ENCODE assay signal across 8 mouse cellular contexts in the genomic region with DNA sequence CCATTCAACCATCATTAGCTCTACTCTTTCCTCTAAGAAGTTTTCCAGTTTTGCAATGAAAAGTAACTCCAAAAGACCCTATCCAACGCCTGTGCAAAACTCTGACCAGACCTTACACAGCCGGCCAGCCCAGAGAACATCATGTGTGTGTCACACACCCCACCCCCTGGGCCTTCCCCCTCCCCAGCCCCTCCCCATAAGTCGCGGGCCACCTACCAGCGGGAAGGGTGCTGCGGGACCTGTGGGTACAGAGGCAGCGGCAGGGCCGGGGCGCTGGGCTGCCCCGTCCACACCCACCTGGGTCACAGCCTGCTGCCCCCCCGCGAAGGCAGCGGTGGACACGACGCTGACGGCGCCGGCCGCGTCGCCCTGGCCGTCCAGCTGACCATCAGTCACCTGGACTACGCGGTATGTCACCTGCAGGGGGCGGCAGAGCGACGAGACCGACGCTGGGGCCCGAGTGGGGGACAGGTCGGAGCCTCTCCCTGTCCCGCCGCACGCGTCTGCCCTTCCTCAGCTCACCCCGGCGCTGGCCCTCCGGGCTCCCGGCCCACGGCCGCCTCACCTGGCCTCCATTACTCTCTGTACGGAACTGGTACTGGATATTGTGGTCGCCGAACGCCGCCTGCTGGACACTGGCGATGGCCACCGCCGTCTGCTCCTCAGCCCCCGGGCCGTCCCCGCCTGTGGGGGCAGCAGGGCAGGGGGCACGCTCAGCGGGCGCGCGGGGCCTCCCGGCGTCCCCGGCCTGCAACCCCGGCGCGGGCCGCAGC. TPM values are rescaled to one million over a fixed set of nuclear protein-coding genes. Genes with fewer than 3 reads are reported as not detected.
DNase-seq lines count a peak whose midpoint lies in the region; ATAC-seq and TF ChIP-seq lines count a peak whose summit lies in the region.

No protein-coding gene starts in this region.

- no peaks in the 10 kb centered on the region for H3K27me3 ChIP-seq in hindbrain, embryonic 11.5 days (ENCODE audit: control insufficient read depth, insufficient read depth, low read length)
- no peaks in the 10 kb centered on the region for H3K27me3 ChIP-seq in lung, postnatal 0 days (replicated peaks; ENCODE audit: insufficient read depth, low read length)

- TF ChIP-seq EP300 in lung, postnatal 0 days (IDR thresholded peaks at IDR 0.05): no peak

- peak; percentile 88 for DNase-seq in Muller cell, postnatal 12 days (ENCODE audit: inconsistent ontology term)
- DNase-seq in cerebellum, postnatal 10 days: peak; percentile 95 to 97
- DNase-seq in frontal cortex, postnatal 10 days (ENCODE audit: low spot score in 2 of 2): peak; percentile 78 to 82
- peak; percentile 94 for DNase-seq in hindbrain, embryonic 11.5 days (ENCODE audit: low spot score)
- DNase-seq in layer of hippocampus, postnatal 10 days (ENCODE audit: low spot score in 2 of 2): peak; percentile 81 to 84
- DNase-seq in lung, postnatal 0 days (ENCODE audit: low spot score): peak; percentile 93
- DNase-seq in ovary, postnatal 14 days (ENCODE audit: low spot score): peak; percentile 91
- DNase-seq in thymus, postnatal 10 days (ENCODE audit: low spot score in 2 of 2): peak; percentile 72 to 82

- peak overlapping the region; percentile 98 for H3K4me3 ChIP-seq in hindbrain, embryonic 11.5 days (ENCODE audit: low read depth, low read length)
- peak overlapping the region; percentile 96 for H3K4me3 ChIP-seq in lung, postnatal 0 days (ENCODE audit: low read depth, low read length)

- WGBS in hindbrain, embryonic 11.5 days: under 1% methylated on average over 62 of the region's 64 CpGs
- WGBS in lung, postnatal 0 days: 4% methylated on average over 17 of the region's 64 CpGs

- no peaks in the 10 kb centered on the region for H3K9me3 ChIP-seq in hindbrain, embryonic 11.5 days (ENCODE audit: control insufficient read depth, low read length)
- no peaks in the 10 kb centered on the region for H3K9me3 ChIP-seq in lung, postnatal 0 days (ENCODE audit: low read length)

- H3K9ac ChIP-seq in hindbrain, embryonic 11.5 days (ENCODE audit: low read depth, low read length): peak overlapping the region; percentile 99
- H3K9ac ChIP-seq in lung, postnatal 0 days (replicated peaks; ENCODE audit: low read depth): peak overlapping the region; percentile 98

- H3K4me2 ChIP-seq in hindbrain, embryonic 11.5 days (replicated peaks; ENCODE audit: low read depth, low read length): peak overlapping the region; percentile 85
- peak overlapping the region; percentile 78 for H3K4me2 ChIP-seq in lung, postnatal 0 days (replicated peaks; ENCODE audit: low read depth, low read length)

- peak; percentile 84 for ATAC-seq in hindbrain, embryonic 11.5 days (ENCODE audit: low FRiP score)
- peak; percentile 76 for ATAC-seq in lung, postnatal 0 days

- no peaks in the 10 kb centered on the region; the same call in 1 of the 2 replicates for H3K4me1 ChIP-seq in hindbrain, embryonic 11.5 days (replicated peaks; ENCODE audit: control insufficient read depth, insufficient read depth, low read length)
- H3K4me1 ChIP-seq in lung, postnatal 0 days (ENCODE audit: insufficient read depth, low read depth, low read length): peaks cover 17% of the 10 kb centered on the region

- TF ChIP-seq CTCF in lung, postnatal 0 days (IDR thresholded peaks at IDR 0.05): peak; percentile 92

- peaks cover 14% of the 10 kb centered on the region for H3K36me3 ChIP-seq in hindbrain, embryonic 11.5 days (ENCODE audit: control insufficient read depth, insufficient read depth, low read length)
- peaks cover 20% of the 10 kb centered on the region for H3K36me3 ChIP-seq in lung, postnatal 0 days (ENCODE audit: insufficient read depth, low read length)

- H3K27ac ChIP-seq in hindbrain, embryonic 11.5 days (ENCODE audit: low read depth, low read length): peak overlapping the region; percentile 98
- peak overlapping the region; percentile 98 for H3K27ac ChIP-seq in lung, postnatal 0 days (ENCODE audit: low read length)

RNA-seq across cellular contexts. Expression of gene Usf2, which starts 0.8 kb away (rescaled TPM):
- polyA plus RNA-seq in hindbrain, embryonic 11.5 days (2014; fragmentation: Nextera tagmentation; extraction: Ambion mirVana): 23.5 and 25.4 TPM in 2 replicates
- 100 to 1,000 TPM in 1 of 2 experiments, 10 to 100 TPM in 1; 94.1 to 116 TPM for total RNA-seq in layer of hippocampus, postnatal 10 days (2021)
- polyA plus RNA-seq in lung, postnatal 0 days (2015; fragmentation: Nextera tagmentation; extraction: Ambion mirVana): 19.6 and 21.1 TPM in 2 replicates

RNA-seq across cellular contexts. Expression of gene Hamp, which starts 11.9 kb away (rescaled TPM):
- polyA plus RNA-seq in hindbrain, embryonic 11.5 days (2014; fragmentation: Nextera tagmentation; extraction: Ambion mirVana): not detected in 2 replicates
- total RNA-seq in layer of hippocampus, postnatal 10 days (2021): not detected
- polyA plus RNA-seq in lung, postnatal 0 days (2015; fragmentation: Nextera tagmentation; extraction: Ambion mirVana): not detected in 2 replicates

RNA-seq across cellular contexts. Expression of gene Lsr, which starts 17.5 kb away (rescaled TPM):
- 12.8 and 13.4 TPM in 2 replicates for polyA plus RNA-seq in hindbrain, embryonic 11.5 days (2014; fragmentation: Nextera tagmentation; extraction: Ambion mirVana)
- total RNA-seq in layer of hippocampus, postnatal 10 days (2021): 10 to 100 TPM; 11.8 to 15.1 TPM
- polyA plus RNA-seq in lung, postnatal 0 days (2015; fragmentation: Nextera tagmentation; extraction: Ambion mirVana): 53.8 and 57.9 TPM in 2 replicates

RNA-seq across cellular contexts. Expression of gene Fam187b, which starts 17.8 kb away (rescaled TPM):
- 0.59 and 1.1 TPM in 2 replicates for polyA plus RNA-seq in hindbrain, embryonic 11.5 days (2014; fragmentation: Nextera tagmentation; extraction: Ambion mirVana)
- under 1 TPM; 0.25 to 0.96 TPM for total RNA-seq in layer of hippocampus, postnatal 10 days (2021)
- polyA plus RNA-seq in lung, postnatal 0 days (2015; fragmentation: Nextera tagmentation; extraction: Ambion mirVana): 9.5 and 12.3 TPM in 2 replicates

RNA-seq across cellular contexts. Expression of gene Hamp2, which starts 31.3 kb away (rescaled TPM):
- not detected in 2 replicates for polyA plus RNA-seq in hindbrain, embryonic 11.5 days (2014; fragmentation: Nextera tagmentation; extraction: Ambion mirVana)
- not detected for total RNA-seq in layer of hippocampus, postnatal 10 days (2021)
- not detected in 2 replicates for polyA plus RNA-seq in lung, postnatal 0 days (2015; fragmentation: Nextera tagmentation; extraction: Ambion mirVana)

Comparison
In these comparisons a context has a peak if more than half of its experiments do, and no peak if none do; other contexts are left out.
1. Peak in every context shown above with its lines: DNase-seq, ATAC-seq, H3K4me3 ChIP-seq and H3K27ac ChIP-seq.